Mouse (Mus musculus) C2C12 (cell line): Measurements from ENCODE around the gene Esp8. TPM values are rescaled to one million over a fixed set of nuclear protein-coding genes. Genes with fewer than 3 reads are reported as not detected.

Experiments
- H3K27me3 ChIP-seq: one replicate; pipeline ENCODE4 v1.6.1; 2011; ENCODE audit not compliant: control insufficient read depth, insufficient read depth, insufficient read length
- H3K36me3 ChIP-seq: one replicate; pipeline ENCODE4 v1.6.1; 2011; ENCODE audit not compliant: control insufficient read depth, insufficient read depth
- H3K4me3 ChIP-seq: one replicate; pipeline ENCODE4 v1.5.1; 2011; ENCODE audit warnings: mild to moderate bottlenecking, control low read depth; ENCODE audit not compliant: poor library complexity, insufficient read depth, severe bottlenecking
- H3K79me2 ChIP-seq: one replicate; pipeline ENCODE4 v1.6.1; 2011; ENCODE audit not compliant: control insufficient read depth, insufficient read depth
- H3K79me3 ChIP-seq: one replicate; pipeline ENCODE4 v1.6.1; 2011; ENCODE audit warnings: low read depth, control low read depth
- H3ac ChIP-seq: one replicate; pipeline ENCODE3; 2011; ENCODE audit warnings: low read depth; ENCODE audit not compliant: control insufficient read depth, insufficient read length
- CEBPB ChIP-seq: IDR thresholded peaks from one replicate; pipeline ENCODE4 v1.6.1; 2011; ENCODE audit warnings: low read depth, mild to moderate bottlenecking, control low read depth, moderate library complexity
- CTCF ChIP-seq: IDR thresholded peaks from one replicate; pipeline ENCODE4 v1.5.1; 2011; ENCODE audit not compliant: control insufficient read depth, insufficient read depth, insufficient read length
- FOSL1 ChIP-seq: IDR thresholded peaks from one replicate; pipeline ENCODE4 v1.8.0; 2011; ENCODE audit warnings: mild to moderate bottlenecking, low read length; ENCODE audit not compliant: poor library complexity, insufficient read depth, severe bottlenecking
- MAX ChIP-seq: IDR thresholded peaks from one replicate; pipeline ENCODE4 v1.6.1; 2011; ENCODE audit warnings: mild to moderate bottlenecking, control low read depth
- MYOD1 ChIP-seq: IDR thresholded peaks from one replicate; pipeline ENCODE4 v1.6.1; 2011; ENCODE audit warnings: low read depth; ENCODE audit not compliant: control insufficient read depth, insufficient read length
- MYOG ChIP-seq: IDR thresholded peaks from one replicate; pipeline ENCODE4 v1.6.1; 2011; ENCODE audit not compliant: control insufficient read depth, insufficient read length; ENCODE audit errors: extremely low read depth
- USF1 ChIP-seq: IDR thresholded peaks from one replicate; pipeline ENCODE4 v1.6.1; 2011; ENCODE audit warnings: low read depth, mild to moderate bottlenecking, control low read depth, moderate library complexity
- polyA plus RNA-seq: library from polyadenylated mRNA; unstranded; fragments of >200 nt; fragmentation: generic; extraction: Trizol; gene quantifications from one replicate; pipeline ENCODE4 v1.2.1, GENCODE M21; 2012; ENCODE audit warnings: missing spikeins

Gene Esp8
- polyA plus RNA-seq, 1 experiment: not detected

GRCm38 (mm10) chr17:40561207-40561606 is 41.4 kb downstream of the Esp8 start, which contains the start of gene Esp6:
Esp6 (plus strand) TSS chr17:40561507.
- TF ChIP-seq CEBPB: no peak
- no peak for TF ChIP-seq MYOD1
- no peak for TF ChIP-seq CTCF
- TF ChIP-seq MAX: no peak
- no peak for TF ChIP-seq FOSL1
- TF ChIP-seq USF1: no peak
- TF ChIP-seq MYOG: no peak
- H3K27me3 ChIP-seq: no peaks in the 10 kb centered on the region

More at GRCm38 (mm10) chr17:40561207-40561606, 41.4 kb downstream of the Esp8 start, which contains the start of gene Esp6:
- no peak within 1 kb of the TSS for H3ac ChIP-seq
- no peaks in the 10 kb centered on the region for H3K36me3 ChIP-seq
- H3K79me2 ChIP-seq: no peaks in the 10 kb centered on the region
- no peak within 1 kb of the TSS for H3K4me3 ChIP-seq
- no peaks in the 10 kb centered on the region for H3K79me3 ChIP-seq

Other genes with a start within 250 kb of the Esp8 start
- gene Crisp1, start 200.8 kb upstream of the Esp8 start, polyA plus RNA-seq: not detected
- not detected for gene Esp6, start 41.5 kb downstream of the Esp8 start, polyA plus RNA-seq
- not detected for gene Esp4, start 78.6 kb downstream of the Esp8 start, polyA plus RNA-seq
- gene Esp3, start 112.1 kb downstream of the Esp8 start, polyA plus RNA-seq: not detected
- gene Esp1, start 207.1 kb downstream of the Esp8 start, polyA plus RNA-seq: not detected